Mouse (Mus musculus) cerebellum, postnatal 14 days (tissue): ENCODE measurements at regions not wholly inside any gene's neighbourhood (a gene's known extent, or its start where the extent isn't known, plus 50 kb on each side); places are given as distances from the start of the nearest gene placed in this dataset.
A peak's percentile ranks its signal among the peaks of the same experiment; 100 is the strongest.
"Not testable (repeated sequence)": the region's sequence is repeated elsewhere in the genome, so short reads cannot be mapped to it uniquely, and the experiment has no call there.

Experiments used
- DNase-seq, 2 experiments: peaks; one replicate each; pipeline ENCODE4 v3.0.0; 2021; ENCODE audit warnings: mixed read lengths in 2 of 2

- DNase-seq: not testable (repeated sequence)
Measured at GRCm38 (mm10) chr1:44331732-44332131, 113.0 kb upstream of the Mettl21e start.

DNA sequence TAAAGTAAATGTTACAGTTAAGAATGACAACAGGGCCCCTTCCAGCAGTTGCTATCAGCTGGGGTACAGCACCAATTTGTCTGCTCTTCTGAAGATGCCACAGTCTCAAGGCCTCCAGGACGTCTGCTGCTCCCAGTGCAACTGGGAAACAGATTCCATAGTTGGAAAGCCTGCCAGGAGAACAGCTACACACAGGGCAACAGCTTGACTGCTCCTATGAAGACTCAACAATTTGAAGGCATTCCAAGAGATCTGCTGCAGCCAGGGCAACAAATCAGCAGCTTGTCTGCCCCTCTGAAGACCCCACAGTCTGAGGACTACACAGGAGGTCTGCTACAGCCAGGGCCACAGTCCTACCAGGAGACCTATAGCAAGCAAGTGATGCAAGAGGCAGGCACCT, 106.7 kb upstream of the Mettl21e start:
- DNase-seq: peak; percentile 21 to 28
